Mouse (Mus musculus) heart, embryonic 10.5 days (tissue): ENCODE results near the gene Gdpd2. TPM values are rescaled to one million over a fixed set of nuclear protein-coding genes. Genes with fewer than 3 reads are reported as not detected.

Source experiments
- polyA plus RNA-seq: library from polyadenylated mRNA; unstranded; fragments of >200 nt; fragmentation: Nextera tagmentation; extraction: Ambion mirVana; gene quantifications from 2 replicates; pipeline ENCODE4 v1.2.1, GENCODE M21; 2016

Gdpd2 gene
- polyA plus RNA-seq, 1 experiment from 2014 or later = 0.88 TPM

Other genes with a start within 250 kb of the Gdpd2 start
- gene Igbp1, start 235.6 kb upstream of the Gdpd2 start, polyA plus RNA-seq = 27.4 and 30.3 TPM in 2 replicates
- gene Dgat2l6, start 205.0 kb upstream of the Gdpd2 start, polyA plus RNA-seq = not detected in 2 replicates
- not detected in 2 replicates for gene Awat1, start 157.6 kb upstream of the Gdpd2 start, polyA plus RNA-seq
- gene P2ry4, start 135.0 kb upstream of the Gdpd2 start, polyA plus RNA-seq = not detected in 2 replicates
- 0.97 and 2.3 TPM in 2 replicates for gene Arr3, start 124.4 kb upstream of the Gdpd2 start, polyA plus RNA-seq
- 30.1 and 30.9 TPM in 2 replicates for gene Kif4, start 104.1 kb upstream of the Gdpd2 start, polyA plus RNA-seq
- 94.4 and 106 TPM in 2 replicates for gene Pdzd11, start 103.3 kb upstream of the Gdpd2 start, polyA plus RNA-seq
- gene Dlg3, start 37.8 kb downstream of the Gdpd2 start, polyA plus RNA-seq = 3.4 and 8.5 TPM in 2 replicates